Mouse (Mus musculus) common myeloid progenitor, adult 5-6 weeks (primary cell): ENCODE data around the gene Gm20696. TPM values are rescaled to one million over a fixed set of nuclear protein-coding genes. Genes with fewer than 3 reads are reported as not detected.

Source experiments
- ATAC-seq: replicated peaks from 2 replicates; pipeline ENCODE4 v1.8.0; 2016; ENCODE audit warnings: low read depth, mild to moderate bottlenecking, moderate TSS enrichment, inconsistent platforms; ENCODE audit not compliant: poor library complexity, severe bottlenecking
- total RNA-seq: library from RNA; stranded (forward); fragments of 200-1000, 187-1606 nt; gene quantifications from 2 replicates; pipeline ENCODE4 v1.2.3, GENCODE M21; 2017

Gm20696 gene
- total RNA-seq, 1 experiment from 2014 or later: 4.0 TPM

- ATAC-seq: no peak
Measured at GRCm38 (mm10) chr6:99322132-99322904, 344.3 kb downstream of the Gm20696 start.

DNA sequence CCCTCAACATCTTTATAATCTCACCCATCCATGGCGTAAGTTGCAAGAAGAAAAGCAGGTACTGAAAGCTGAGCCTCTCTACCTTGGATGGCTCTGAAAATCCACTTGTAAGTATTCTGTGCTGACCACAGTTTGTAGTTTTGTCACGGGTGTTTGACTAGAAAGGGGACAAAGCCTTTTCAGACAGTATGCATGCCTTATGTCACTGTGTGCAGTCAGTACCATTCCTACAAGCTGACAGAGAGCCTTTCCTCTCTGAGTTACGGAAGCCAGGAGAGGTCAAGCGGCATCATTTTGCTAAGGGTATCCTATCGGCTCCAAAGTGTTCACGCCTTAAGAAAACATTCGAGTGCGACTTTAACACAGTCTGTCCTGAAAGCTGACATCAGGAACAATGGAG, 346.2 kb downstream of the Gm20696 start:
- no peak for ATAC-seq

- peak; percentile 46 for ATAC-seq
Measured at GRCm38 (mm10) chr6:99319415-99320405, 346.9 kb downstream of the Gm20696 start.

GRCm38 (mm10) chr6:99314746-99315145, 351.9 kb downstream of the Gm20696 start:
- ATAC-seq: no peak

DNA sequence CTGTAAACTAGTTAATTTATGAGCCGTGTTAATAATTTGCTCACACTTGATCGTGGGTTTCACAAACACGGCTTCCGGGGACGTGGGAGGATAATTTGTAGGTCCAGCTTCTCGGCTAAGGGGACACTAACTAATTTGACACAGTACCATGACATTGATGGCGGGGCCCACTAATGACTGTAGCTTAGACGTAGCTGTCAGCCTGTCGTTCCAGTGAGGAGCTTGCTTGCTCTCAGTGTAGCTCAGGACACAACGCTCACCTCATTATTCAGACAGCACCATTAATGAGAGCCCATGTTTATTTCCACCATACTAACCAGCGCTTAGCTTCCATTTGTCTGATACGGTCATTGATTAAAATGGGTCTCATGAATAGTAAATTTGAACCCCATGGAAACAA, 356.1 kb downstream of the Gm20696 start:
- ATAC-seq: no peak

GRCm38 (mm10) chr6:99310171-99310500, 356.5 kb downstream of the Gm20696 start:
- no peak for ATAC-seq

- ATAC-seq: no peak
Measured at GRCm38 (mm10) chr6:99309466-99310170, 357.0 kb downstream of the Gm20696 start.

- no peak for ATAC-seq
Measured at GRCm38 (mm10) chr6:99305751-99306150, 360.8 kb downstream of the Gm20696 start.

GRCm38 (mm10) chr6:99305236-99305635, 361.4 kb downstream of the Gm20696 start:
- ATAC-seq: no peak

DNA sequence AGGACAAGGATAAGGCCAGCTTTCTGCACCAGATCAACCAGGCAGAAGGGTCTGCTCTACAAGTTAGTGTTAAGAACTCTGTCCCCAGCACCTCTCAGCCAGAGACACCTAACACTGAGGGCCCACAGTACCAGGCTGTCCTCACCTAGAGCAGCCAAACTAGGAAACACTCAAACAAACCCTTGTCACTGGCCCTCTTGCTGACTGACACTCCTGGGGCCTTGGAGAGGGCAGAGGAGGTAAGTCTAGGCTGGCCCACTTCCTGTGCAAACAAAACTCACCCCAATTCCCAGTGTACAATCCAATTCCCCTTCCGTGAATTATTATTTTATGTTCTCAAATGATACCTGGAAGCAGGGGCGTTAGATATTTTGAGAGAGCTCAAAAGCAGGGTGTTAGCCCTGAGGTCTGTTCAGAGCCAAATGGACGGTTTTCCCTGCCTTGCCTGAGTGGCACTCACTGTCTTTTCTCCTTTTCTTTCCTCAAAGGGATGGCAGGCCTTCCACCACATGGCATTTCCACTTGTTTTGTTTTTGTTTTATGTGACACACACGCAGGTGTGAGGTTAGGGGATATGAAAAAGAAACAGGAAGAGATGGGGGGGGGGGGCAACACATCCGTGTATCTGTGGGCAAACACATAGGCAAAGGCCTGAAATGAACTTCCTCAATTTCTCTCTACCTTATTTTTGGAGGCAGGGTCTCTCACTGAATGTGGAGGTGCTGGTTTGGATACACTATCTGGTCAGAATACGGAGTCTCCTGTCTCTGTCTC, 363.7 kb downstream of the Gm20696 start:
- peak; percentile 56 for ATAC-seq

DNA sequence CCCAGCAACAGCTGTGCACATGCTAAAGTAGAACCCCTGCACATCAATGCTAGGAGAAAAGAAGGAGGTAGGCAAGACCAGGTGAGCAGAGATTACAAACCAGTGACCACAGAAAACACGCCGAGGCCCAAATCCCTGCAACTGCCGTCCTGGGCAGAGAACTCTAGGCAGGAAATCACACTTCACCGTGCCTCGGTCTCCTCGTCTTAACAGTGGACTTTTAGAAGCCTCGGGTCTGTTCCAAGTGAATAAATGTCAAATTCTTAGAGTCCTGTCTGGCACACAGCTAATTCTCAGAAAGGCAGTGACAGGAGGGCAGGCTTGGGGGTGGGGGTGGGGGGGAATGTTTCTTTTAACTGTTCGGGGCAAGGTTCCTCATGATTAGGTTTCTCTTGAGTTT, 364.7 kb downstream of the Gm20696 start:
- no peak for ATAC-seq

GRCm38 (mm10) chr6:99300235-99300634, 366.4 kb downstream of the Gm20696 start:
- ATAC-seq: peak; percentile 43

DNA sequence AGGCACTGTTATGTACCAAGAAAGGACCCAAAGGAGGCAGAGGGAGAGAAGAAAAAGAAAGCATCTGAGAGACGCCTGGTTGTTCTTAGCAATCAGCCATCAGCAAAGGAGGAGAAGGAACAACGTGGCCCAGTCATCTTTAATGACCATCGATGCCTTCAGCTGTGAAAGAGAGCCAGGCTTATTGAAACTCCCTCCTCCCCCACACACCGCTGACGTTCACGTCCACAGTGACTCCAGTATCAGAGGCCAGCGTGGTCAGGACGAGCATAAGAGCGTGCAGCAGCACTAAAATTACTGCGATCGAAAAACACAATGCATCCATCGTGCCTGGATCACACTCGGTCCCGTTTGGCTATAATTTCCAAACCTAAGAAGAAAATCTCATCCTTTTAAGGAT, 367.4 kb downstream of the Gm20696 start:
- ATAC-seq: no peak

GRCm38 (mm10) chr6:99297535-99297934, 369.1 kb downstream of the Gm20696 start:
- ATAC-seq: no peak

- ATAC-seq: peak; percentile 70
Measured at GRCm38 (mm10) chr6:99295495-99295894, 371.1 kb downstream of the Gm20696 start.

DNA sequence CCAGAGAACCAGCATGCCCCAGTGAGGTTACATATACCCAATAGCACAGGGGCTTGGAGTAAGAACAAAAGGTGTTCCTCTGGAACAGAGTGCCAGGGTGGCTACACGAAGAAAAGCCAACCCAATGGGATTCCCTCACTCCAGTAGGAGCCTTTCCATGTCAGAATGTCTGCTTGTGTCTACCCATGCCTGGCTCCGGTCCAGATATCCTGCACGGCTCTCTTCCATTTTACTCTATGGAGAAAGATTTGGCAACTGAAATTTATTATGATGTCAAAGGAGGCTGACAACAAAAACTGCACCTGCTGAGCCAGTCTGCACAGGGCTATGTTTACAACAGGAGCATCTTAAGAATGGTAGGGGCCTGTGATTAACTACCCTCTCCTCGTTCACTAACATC, 377.4 kb downstream of the Gm20696 start:
- ATAC-seq: no peak

DNA sequence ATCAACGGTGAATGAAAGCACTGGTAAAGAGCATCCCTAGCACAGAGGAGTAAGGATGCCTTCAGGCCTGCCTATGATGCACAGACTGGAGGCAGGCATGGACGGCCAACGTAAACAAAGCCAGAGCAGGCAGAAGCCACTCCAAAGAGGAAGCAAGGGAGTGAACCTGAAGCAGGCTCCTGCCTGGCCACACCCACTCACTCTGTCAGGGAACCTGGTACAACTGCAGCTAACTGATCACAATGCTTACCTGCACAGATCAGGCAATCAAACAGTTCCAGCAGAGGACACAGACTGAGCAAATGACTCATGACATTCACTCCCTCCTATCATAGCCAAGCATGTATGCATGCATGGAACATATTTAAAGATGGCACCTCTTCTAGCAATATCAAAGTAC, 381.6 kb downstream of the Gm20696 start:
- peak; percentile 33; the same call in 1 of the 2 replicates for ATAC-seq

- no peak for ATAC-seq
Measured at GRCm38 (mm10) chr6:99284019-99284418, 382.6 kb downstream of the Gm20696 start.

- ATAC-seq: peak; percentile 78
Measured at GRCm38 (mm10) chr6:99282866-99283657, 383.5 kb downstream of the Gm20696 start.
